Mouse (Mus musculus) cerebellum, postnatal 4 days (tissue): ENCODE results near the gene Uggt1.

Experiments
- DNase-seq, 2 experiments: peaks; one replicate each; pipeline ENCODE4 v3.0.0; 2022; ENCODE audit warnings: low spot score in 2 of 2, mixed read lengths in 1 of 2

Uggt1 gene

DNA sequence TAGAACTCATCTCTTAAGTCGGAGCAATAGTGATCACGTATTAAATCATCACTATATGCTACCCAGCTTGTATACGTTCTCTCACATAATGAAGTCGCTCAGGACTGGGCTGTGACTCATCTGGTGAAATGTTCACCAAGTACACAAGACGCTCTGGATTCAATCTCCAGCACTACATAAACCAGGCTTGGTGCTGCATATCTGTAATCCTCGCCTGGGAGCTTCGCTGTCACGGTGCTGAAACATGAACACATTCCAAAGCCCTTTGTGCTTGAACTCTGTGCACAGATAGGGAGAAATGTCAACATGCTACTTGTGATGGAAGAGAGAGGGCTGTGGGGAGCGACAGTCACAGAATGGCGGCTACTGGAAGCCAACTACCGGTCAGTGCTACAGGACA, 52.6 kb downstream of the Uggt1 start:
- DNase-seq, result no peak

DNA sequence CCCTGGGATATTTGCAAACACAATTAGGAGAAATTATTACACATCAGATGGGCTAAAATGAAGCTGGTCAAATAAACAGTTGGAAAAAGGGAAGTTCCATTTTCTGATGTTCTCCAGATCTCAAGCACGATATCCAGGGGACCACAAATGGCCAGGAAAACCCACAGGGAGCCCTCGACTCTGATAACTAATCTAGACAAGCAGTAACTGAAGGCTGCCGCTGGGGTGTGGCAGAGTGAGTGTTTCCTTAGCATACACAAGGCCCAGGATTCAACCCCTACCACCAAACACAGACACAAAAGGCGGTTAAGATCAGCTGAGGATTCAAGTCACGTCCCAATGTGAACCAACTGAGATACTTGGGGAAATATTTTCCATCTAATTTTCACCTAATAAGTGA, 64.5 kb downstream of the Uggt1 start:
- DNase-seq, result no peak

DNA sequence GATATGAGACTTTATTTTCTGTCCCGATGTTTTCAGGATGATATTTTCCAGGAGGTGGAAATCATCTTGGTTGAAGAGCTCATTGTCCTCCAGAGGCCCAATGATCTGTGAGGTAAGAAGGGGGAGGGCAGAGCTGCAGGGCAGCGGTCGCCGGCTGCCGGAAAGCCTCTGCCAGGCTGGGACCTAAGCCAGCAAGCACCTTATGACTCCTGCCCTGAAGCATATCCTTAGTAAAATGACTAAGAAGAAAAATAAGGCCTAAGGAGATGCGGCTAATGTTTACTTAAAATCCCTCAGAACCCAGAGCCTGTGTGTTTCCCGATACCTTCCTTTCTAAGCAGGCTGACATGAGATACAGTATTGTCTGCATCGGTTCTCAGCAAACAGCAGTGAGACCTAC, 71.1 kb downstream of the Uggt1 start:
- DNase-seq, result no peak

DNA sequence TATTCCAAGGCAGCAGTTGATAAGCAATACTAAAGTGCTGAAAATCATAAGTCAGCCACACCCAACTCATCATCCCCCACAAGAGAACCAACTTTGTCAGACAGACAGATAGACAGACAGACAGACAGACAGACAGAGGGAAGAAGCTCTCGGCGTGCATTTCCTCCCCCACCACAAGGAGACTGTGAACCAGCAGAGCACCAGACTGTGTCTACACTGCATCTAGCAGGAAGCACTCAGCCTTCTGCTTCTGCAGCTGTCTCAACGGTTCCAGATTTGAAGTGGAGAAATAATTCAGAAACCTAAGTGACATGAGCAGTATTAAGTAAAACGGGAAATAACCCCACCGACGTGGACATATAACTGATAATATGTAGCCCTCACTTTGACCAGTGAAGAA, 71.6 kb downstream of the Uggt1 start:
- DNase-seq, result no peak

DNA sequence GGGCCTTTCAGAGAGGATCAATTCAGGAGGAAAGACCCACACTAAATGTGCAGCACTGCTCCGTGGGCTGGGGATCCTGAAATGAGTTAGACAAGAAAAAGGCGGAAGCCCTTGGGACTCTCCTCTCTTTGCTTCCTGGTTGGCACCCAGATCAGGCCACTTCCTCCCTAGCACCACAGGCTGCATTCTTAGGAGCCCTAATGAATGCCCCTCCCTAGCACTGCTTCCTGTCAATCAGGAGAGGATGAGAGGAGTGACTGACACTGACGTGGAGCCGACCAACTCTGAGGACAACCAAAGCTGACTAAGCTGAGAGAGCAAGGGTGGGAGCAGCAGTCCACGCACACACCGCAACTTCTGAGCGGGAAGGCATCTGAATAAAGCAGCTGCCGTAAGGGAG, 81.8 kb downstream of the Uggt1 start:
- no peak for DNase-seq

DNA sequence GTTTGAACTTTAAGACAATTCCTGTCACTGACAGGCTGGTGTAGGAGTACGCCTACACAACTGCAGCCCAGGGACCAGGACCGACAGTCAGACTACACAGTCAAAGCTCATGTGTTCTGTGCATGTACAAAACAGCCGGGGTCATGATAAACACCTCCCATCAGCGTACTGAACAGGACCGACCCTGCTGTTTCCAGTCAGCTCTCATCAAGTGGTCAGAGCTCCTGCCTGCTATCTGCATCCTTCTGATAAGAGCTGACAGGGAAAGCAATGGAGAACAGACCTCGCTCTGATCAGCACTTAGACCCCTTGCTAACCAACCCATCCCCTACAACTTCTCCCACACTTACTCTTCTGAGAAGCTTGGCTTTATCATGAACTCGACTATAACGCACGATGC, 83.3 kb downstream of the Uggt1 start:
- DNase-seq, result no peak

DNA sequence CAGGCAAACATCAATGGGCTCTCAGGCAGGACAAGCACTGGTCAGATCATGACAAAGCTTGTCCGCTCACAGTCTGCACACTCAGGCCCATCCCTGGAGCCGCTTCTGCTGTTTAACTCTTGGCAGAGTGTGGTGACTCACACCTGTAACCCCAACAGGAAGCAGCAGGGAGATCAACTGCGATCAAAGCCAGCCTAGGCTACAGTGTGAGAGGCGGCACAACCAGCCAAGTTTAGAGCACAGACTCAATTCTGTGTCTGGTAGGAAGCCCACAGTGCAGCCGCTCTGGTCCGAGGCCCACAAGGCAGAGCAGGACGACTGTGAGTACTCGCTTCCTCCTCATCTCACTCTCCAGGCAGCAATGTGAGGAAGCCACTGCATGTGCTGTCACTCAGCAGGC, 84.3 kb downstream of the Uggt1 start:
- no peak for DNase-seq

DNA sequence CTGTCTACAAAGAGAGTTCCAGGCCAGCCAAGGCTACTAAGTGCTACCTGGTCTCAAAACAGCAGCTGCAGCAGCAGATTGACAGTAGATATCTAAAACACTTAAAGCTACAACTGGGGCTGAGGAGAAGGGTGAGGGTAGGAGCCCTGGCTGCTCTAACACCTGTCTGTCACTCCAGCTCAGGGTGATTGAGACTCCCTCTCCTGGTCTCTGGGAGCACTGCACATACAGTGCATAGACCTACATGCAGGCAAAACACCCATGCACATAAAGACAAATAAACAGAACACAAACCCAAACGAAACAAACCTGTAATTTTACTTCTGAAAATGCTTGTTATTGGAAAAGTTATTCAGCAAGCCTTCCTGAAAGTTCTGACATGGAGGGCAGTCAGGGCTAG, 95.1 kb downstream of the Uggt1 start:
- no peak for DNase-seq

DNA sequence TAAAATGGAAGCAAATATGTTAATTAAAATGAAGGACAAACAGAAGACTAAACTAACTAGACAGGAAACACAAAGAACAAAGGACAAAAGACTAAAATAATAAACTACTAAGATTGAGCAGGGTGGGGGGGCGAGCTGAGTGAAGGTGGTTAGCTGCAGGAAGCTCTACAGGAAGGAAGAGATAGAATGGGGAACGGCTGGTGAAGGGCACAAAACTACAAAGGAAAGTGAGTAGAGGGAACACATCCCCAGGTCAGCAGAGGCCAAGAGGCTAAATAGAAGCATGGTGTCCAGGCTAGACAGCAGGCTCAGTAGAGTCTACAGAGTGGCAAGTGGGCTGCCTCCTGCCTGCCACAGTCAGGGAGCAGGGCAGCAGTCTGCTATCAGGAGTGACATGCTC, 95.7 kb downstream of the Uggt1 start:
- DNase-seq, result no peak

DNA sequence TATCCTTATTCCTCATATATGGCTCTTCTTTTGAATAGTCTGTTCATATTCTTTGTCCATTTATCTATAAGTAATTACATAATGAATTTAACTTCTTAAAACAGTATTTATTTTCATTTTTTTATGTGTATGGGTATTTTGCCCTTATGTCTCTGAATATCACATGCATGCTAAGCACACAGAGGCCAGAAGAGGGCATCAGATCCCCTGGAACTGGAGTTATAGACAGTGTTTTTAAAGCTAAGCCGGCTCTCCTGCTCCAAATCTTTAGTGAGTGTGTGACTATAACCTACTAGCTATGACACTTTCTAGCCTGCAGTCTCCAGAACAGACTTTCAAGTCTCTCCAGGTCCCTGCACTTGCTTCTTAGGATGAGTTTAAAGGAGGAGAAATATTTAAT, 99.5 kb downstream of the Uggt1 start:
- DNase-seq, result peak in 1 of 2 experiments; percentile 42

DNA sequence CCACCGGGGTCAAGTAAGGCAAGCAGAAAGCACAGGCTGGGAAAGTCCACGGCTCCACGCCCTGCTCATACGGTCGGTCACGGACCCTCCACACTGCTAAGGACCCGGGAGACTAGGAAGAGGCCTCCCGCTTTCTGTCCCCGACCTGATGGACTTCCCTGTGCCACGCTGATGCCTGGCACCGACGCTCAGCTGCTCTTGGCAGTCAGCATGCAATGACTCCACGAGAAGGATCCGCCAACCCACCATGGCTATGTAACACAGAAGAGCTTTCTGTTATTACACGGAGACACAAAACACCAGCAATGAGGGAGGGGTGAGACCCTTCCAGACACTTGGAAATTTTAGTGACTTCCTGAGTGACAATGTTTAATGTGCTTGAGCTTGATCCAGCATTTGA, 104.2 kb downstream of the Uggt1 start:
- no peak for DNase-seq

DNA sequence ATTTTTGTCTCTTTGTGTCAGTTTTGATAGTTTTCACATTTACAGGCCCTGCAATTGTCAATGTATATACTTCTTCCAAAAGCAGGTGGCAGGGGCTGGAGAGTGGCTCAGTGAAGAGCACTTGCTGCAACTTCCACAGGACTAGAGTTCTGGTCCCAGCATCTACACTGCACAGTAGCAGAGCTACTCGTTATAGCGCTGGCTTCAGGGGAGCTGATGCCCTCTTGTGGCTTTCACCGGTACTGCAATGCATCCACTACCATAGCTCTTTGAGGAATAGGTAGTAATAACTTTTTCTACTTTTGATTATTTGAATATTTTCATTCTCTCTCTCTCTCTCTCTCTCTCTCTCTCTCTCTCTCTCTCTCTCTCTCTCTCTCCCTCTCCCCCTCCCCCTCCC, 109.9 kb downstream of the Uggt1 start:
- DNase-seq, result peak in 1 of 2 experiments; percentile 74

DNA sequence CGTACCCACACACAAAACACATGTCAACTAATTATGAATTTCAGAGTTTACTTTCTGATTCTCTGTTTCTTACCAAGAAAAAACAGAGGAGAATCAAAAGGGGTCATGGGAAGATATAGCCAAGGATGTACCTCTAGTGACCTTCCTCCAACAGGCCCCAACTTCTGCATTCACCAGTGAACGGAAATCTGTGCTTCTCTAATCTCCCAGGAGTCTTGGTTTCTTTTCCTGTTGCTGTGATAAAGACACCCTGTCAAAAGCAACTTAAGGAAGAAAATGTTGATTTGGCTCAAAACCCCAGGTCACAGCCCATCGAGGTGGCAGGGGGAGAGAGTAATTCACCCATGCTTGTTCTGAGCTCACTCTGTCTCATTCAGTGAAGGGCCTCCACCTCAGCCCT, 110.9 kb downstream of the Uggt1 start:
- no peak for DNase-seq

DNA sequence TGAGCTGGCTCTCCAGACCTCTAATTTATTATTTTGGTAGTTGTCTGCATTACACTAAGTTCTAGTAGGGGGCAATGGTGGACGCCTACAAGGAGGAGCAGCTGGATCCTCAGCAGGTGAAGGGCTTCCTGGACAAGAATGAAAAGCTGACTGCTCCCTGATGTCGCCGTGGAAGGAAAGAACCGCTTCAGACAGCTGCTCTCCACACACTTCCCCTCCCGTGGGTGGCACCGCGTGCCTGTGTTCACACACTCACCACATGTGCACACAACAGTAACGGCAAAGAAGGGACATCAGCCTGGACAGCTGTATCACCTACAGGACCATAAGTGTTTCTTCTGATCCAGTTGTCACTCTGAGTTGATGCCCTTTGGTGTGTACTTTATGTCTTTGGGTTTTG, 111.5 kb downstream of the Uggt1 start:
- no peak for DNase-seq

DNA sequence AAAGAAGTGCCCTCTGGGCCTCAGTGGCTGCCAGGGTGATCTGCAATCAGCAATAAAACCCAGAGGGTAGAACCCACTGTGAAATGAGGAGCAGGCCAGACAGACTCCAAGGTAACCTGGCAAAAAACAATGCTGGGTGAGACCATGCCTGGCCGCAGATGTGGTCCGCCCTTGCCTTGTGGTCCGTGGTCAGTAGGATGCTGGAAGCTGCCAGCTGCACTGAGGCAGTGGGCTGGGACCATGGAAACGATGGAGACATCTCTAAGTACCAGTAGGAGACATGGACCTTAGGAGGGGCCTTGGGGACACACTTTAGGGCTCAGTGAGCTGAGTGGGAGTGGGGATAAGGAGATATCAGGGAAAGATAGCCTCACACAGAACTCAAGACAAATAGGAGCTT, 112.3 kb downstream of the Uggt1 start:
- no peak for DNase-seq

DNA sequence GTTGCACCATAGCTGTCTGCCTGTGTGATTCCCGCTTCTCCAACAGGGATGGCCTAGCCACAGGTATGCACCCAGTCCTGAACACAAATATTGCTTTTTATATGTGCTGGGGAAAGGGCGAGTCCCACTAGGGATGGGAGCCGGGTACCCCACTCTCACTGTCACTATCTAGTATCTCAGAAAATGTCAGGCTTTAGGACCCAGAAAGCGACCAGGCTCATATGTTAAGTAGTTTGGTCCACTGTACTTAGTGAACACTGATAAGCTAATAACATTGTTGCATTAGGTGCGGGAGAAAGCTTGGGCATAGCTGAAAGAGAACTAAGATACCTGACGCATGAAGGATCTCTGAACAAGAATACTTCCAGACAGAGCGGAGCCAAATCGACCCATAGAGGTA, 112.8 kb downstream of the Uggt1 start:
- no peak for DNase-seq

DNA sequence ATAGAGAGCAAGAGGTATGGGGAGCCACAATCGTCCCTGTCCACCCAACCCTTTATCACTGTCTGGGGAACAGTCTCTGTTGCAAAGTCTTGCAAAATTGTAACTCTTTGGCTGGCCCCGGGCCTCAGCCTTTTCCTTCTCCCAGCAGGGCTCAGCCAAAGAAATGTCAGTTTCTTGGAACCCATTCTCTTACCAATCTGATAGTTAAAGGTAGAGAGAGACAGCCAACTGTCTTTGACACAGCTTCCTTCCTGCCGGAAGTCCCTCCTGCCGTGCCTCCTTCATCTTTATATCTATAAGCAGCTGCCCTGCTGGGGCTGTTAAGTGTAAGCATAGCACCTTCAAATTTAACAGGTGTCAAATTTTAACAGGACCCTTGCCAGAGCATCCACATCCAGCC, 113.4 kb downstream of the Uggt1 start:
- DNase-seq, result no peak

DNA sequence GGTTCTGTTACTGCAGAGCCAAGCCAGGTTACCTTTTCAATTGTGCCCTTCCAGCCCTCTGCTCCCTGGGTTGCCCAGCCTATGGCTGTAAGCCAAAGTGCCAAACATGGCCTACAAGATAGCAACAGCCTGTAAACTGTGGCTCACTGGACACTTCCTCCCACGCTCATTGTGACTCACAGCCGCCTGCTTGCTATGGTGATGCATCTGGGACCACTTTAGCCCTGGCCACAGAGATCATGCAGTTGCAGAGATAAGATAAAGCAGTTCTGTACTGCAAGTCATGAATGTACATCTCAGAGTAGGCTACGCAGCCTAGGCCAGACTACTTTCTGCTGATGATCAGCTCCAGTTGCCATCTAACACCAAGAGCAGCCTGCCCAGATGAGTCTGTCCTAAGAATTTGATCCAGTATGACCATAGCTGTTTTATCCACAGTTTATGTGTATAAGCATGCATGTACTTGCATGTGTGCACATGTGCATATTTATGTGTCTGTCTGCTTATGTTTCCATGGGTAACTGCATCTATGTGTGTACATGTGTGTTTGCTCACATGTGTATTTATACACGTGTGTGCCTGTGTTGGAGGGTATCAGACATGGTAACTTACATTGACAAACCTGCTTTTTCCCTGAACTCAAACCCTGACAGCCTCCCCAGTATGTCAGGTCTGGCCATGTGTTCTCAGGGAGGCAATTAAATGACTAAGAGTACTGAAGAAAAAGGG, 114.0 kb downstream of the Uggt1 start:
- DNase-seq, result no peak

DNA sequence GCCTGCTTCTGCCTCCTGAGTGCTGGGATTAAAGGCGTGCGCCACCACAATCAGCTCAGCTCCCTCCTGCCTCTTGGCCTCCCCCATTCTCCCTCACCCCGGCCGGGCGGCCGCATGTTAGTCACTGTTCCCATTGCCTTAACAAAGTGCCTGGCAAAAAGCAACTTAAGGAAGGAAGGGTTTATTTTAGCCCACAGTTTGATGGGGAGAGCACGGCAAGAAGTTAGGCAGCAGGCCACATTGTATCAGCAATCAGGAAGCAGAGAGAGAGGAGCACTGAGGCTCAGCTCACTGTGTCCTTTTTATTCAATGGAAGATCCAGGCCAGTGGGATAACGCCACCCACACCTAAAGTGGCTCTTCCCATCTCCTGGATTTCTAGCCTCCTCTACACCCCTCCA, 114.6 kb downstream of the Uggt1 start:
- DNase-seq, result no peak

DNA sequence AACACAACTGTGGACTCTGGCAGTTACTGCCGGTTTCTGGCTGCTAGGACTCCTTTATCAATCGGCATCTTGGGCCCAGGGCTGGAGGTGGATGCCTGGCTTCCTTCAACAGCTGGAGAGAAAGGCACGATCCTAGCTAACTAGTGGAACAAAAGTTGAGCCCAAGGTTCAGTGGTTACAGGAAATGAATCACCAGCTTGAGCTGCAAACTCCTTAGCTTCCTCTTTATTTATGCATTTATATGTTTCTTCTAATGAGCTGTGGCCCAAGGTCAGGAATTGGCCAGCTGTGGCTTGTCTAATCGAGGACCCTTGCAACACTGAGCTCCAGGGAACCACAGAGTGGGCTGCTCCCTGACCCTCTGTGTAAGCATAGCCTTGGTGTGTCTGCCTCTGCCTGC, 115.4 kb downstream of the Uggt1 start:
- no peak for DNase-seq

DNA sequence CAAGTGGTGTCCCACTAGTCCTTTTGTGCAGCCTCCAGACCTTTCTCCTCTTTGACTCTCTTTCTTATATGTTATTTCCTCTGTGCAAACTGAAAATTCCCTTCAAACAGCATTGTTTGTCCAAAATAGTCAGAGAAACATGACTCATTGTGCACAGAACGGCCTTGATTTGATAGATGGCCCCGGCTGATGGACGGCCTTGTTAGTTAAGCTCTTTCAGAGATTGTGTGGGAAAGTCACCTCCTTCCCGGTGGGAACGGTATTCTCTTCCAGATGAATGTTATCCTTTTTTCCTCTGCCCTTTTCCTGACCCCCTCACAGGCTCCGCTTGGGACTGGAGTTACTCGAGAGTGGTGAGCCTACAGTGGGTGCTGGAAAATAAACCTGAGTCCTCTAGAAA, 119.4 kb downstream of the Uggt1 start:
- no peak for DNase-seq

DNA sequence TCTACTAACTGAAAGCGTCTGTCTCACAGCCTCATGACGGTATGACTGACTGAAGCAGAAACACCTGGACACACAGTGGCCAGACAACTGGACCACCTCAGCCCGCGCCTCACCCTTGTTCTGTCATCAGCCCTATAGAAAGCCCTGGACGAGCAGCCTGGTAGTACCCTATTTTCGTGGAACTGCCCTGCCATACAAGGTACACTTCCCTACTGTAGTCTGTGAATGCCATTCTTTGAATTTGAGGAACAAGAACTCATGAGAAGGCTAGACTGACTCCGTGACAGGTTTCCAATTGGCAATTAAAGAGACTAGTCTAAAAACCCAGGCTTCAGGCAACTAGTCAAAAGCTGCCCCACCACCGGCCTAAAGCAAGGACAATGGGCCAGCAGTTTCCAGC, 123.3 kb downstream of the Uggt1 start:
- no peak for DNase-seq

DNA sequence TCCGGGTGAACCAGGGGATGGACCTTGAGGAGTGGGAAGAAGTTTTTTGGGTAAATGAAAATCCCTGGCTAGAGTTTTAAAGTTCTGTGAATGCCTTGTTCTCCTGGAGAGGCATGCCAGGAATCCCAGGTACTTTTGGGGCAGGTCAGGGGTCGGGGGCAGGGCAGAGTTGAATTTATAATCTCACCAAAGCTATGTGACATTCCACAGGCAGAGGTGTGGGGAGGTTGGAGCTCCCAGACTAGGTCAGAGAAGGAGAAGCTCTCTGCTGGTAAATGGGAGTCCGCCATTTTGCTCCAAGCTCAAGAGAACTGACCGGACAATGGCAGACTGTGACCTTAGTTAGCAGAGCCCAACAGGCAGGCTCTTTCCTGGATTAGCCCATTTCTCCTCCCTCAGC, 125.1 kb downstream of the Uggt1 start:
- no peak for DNase-seq

DNA sequence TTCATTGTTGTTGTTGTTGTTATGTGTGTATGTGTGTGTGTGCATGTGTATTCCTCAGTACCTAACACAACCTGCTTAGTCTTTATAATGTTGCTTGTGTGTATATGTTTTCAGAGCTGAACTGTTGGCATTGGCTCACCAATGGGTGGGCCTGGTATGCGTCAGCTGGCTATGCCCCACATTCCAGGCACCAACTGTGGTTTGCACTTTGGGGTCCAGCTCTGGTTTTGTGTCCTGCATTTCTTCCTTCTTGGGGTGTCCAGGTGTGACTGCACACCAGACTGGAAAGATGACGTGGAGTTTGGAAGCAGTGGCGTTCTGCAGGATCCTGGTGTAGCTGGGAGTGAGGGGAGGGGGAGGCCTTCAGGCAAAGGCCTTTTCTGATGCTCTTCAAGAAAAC, 125.6 kb downstream of the Uggt1 start:
- no peak for DNase-seq
